Mouse (Mus musculus) bone marrow macrophage, adult 2 months (primary cell): ENCODE results near the gene Syt15.

Experiments
- CTCF ChIP-seq: IDR thresholded peaks from 2 replicates; pipeline ENCODE4 v1.5.1; 2012; ENCODE audit warnings: low read depth, mild to moderate bottlenecking, low read length, moderate library complexity
- POLR2A ChIP-seq: IDR thresholded peaks from 2 replicates; pipeline ENCODE4 v1.6.1; 2012; ENCODE audit warnings: mild to moderate bottlenecking, low read depth, low read length, borderline replicate concordance

- TF ChIP-seq CTCF (no peak), POLR2A (no peak)
Measured at GRCm38 (mm10) chr14:34240263-34240662, 20.9 kb downstream of the Syt15 start.
